Mouse (Mus musculus) left cerebral cortex, postnatal 25 days (tissue): ENCODE data around the gene Vstm4. TPM values are rescaled to one million over a fixed set of nuclear protein-coding genes. Genes with fewer than 3 reads are reported as not detected.

Experiments
- DNase-seq, 2 experiments: peaks; one replicate each; pipeline ENCODE4 v3.0.0; 2022; ENCODE audit warnings: low spot score in 2 of 2, mixed read lengths in 1 of 2
- intact Hi-C: fragments of 180-260 bp; cut with DNase I; formaldehyde crosslinking; loops from one replicate; pipeline ENCODE4 v1.15.1; 2025
- total RNA-seq, 2 experiments: library from RNA; stranded (reverse); gene quantifications; 2 replicates each; pipeline ENCODE4 v1.2.3; 2021

The Vstm4 gene
- total RNA-seq, 2 experiments from 2014 or later = 3.3 to 4.7 TPM

DNA sequence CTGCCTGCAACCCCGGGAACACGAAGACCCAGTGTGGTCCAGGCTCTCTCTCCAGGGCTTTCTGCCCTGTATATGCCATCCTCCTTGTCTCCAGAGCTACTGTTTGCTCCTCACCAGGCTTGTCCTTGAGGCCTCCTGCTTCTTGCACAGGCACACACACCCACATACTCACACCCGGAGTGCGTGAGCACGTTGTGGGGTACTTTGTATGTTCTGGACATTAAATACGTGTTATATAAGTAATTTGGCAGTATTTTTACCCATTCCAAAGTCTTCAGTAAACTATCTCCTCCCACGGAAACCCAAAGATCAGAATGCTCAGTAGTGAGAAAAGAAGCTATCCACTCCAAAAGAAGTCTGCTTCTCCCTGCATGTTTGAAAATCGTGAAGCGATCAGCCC, 67.3 kb downstream of the Vstm4 start:
- peak in 1 of 2 experiments; percentile 71 for DNase-seq
- intact Hi-C loops = no loop called here

DNA sequence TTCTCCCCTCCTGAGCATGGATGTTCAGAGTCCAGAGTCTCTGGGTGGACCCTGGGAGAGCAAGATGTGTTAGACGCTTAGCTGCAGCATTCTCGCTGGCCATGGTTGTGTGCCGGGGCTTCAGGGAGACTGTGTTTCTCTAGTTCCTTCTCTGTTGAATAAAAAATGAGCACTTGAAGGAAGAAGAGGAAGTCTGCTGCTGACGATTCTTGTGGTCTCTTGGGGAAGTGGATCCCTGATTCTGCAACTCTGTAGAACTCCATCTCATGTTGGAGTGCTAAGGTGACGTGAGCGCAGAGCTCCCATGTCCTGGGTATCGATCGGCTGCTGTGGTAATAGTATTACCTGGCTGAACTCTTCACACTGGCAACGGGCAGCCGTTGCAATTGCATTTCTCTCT, 75.2 kb downstream of the Vstm4 start:
- peak in 1 of 2 experiments; percentile 33 for DNase-seq
- intact Hi-C loops = no loop called here

GRCm38 (mm10) chr14:32932220-32932619, 75.7 kb downstream of the Vstm4 start:
- DNase-seq = peak in 1 of 2 experiments; percentile 41
- intact Hi-C loops = no loop called here

- intact Hi-C loops = no loop called here
Observed at GRCm38 (mm10) chr14:32934064-32934463, 77.5 kb downstream of the Vstm4 start.

GRCm38 (mm10) chr14:32939217-32939616, 82.7 kb downstream of the Vstm4 start:
- DNase-seq = no peak
- intact Hi-C loops = no loop called here

More at GRCm38 (mm10) chr14:32934064-32934463, 77.5 kb downstream of the Vstm4 start:
- no peak for DNase-seq

DNA sequence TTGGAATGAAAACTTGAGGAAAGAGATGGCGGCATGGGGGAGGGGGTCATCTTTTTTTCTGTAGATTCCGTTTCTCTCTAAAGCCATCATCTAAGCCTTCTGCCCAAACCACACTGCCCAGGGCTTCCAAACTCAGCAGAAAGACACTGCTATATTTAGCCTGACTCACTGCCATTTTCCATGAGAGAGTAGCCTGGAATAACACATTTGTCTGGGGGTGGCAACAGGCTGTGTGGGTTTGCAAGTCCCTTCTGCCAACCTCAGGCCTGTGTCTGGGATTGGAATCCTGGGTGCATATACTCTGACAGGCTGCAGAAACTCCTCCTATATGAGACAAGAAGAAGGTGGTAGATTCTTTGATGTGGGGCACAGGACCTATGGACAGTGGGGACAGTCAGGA, 91.0 kb downstream of the Vstm4 start:
- intact Hi-C loops = no loop called here
- peak in 1 of 2 experiments; percentile 93 for DNase-seq

GRCm38 (mm10) chr14:32950312-32951301, 94.1 kb downstream of the Vstm4 start:
- DNase-seq = no peak
- intact Hi-C loops = no loop called here

DNA sequence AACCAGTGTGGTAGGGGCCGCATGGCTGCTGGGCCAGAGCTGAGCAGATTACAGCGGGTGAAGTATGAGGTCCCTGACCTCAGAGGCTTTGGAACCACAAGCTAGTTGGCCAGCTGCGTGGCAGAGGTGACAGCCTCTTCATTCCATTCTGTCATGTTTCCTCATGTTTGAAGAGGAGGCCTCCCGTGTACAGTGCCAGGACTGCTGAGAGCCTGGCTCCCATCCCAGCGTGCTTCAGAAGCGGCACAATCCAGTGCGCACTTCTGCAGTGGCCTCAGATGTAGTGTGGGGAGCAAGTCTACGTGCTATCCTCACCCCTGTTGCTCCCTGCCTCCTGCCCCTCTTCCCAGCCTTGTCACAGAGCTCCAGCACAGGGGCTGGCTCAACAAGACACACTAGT, 99.9 kb downstream of the Vstm4 start:
- DNase-seq = peak in 1 of 2 experiments; percentile 35

DNA sequence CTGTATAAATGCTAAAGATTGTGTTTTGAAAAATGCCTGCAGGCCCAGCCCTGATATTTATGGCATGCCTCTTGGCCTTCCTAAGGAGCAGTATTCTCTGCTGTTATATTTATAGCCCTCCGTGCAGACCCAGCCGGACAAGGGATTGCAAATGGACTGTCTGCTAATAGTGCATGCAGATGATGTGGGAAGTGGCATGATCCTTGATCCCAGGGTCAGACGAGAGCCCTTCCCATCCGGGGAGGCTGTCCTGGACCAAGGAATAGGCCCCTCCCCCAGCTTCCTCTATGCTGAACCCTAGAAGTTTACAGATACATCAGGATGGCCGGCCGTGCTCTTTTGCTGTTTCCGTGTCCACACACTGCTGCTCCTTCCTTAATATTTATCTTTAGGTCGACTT, 102.1 kb downstream of the Vstm4 start:
- no peak for DNase-seq
- intact Hi-C loops = loop anchor here (5.0 kb wide), 1 partner anchor 131 kb away; no protein-coding TSS in a partner anchor

More for the DNA sequence above, 99.9 kb downstream of the Vstm4 start:
- intact Hi-C loops = loop anchor here (5.0 kb wide), 1 partner anchor 129 kb away; no protein-coding TSS in a partner anchor

DNA sequence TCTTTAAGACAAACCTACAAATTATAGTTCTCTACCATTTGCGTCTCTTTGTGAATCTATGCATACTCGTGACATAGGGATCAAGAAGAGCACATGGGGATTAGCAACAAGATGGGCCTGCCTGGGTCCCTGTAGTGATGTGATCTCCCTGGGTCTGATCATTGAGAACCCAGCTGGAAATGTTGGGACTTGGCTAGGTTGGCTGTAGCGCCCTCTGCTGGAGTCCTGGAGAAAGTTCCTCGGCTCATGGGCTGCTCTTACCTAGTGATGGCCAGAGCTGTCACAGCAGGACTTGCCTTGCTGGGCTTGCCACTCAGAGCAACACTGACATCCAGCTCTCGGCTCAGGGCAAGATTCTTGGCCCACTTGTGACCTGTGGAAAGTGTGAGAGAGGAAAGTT, 103.9 kb downstream of the Vstm4 start:
- peak; percentile 73 to 77 for DNase-seq
- intact Hi-C loops = loop anchor here (1.0 to 2.0 kb wide), 2 partner anchors 188 to 350 kb away; no protein-coding TSS in a partner anchor

GRCm38 (mm10) chr14:32964742-32965141, 108.2 kb downstream of the Vstm4 start:
- intact Hi-C loops = no loop called here
- no peak for DNase-seq

GRCm38 (mm10) chr14:32970700-32971099, 114.1 kb downstream of the Vstm4 start:
- no peak for DNase-seq
- intact Hi-C loops = no loop called here

- intact Hi-C loops = no loop called here
- DNase-seq = no peak
Observed at GRCm38 (mm10) chr14:32984176-32984738, 127.7 kb downstream of the Vstm4 start.

- intact Hi-C loops = no loop called here
- DNase-seq = no peak
Observed at GRCm38 (mm10) chr14:32986659-32987058, 130.1 kb downstream of the Vstm4 start.

Other genes with a start within 250 kb of the Vstm4 start
- under 1 TPM; 0.21 to 0.25 TPM for gene 3425401B19Rik, start 171.5 kb upstream of the Vstm4 start, total RNA-seq
- 1 to 10 TPM; 1.0 to 1.9 TPM for gene Tmem273, start 70.8 kb upstream of the Vstm4 start, total RNA-seq
- not detected for gene Fam170b, start 22.8 kb upstream of the Vstm4 start, total RNA-seq
- gene Lrrc18, start 134.6 kb downstream of the Vstm4 start, total RNA-seq = under 1 TPM; 0.48 to 0.85 TPM